Mouse (Mus musculus) G1E (cell line): ENCODE results near the gene Sptbn4.

Experiments used
- CTCF ChIP-seq: IDR thresholded peaks from 2 replicates; pipeline ENCODE4 v1.5.1; 2012; ENCODE audit warnings: low read depth, low read length, inconsistent platforms, mixed read lengths
- TAL1 ChIP-seq: conservative IDR thresholded peaks from 2 replicates; pipeline ENCODE4 v1.6.1; 2012; ENCODE audit warnings: low read depth, low read length, inconsistent platforms, mixed read lengths

GRCm38 (mm10) chr7:27360749-27361148 is 86.7 kb downstream of the Sptbn4 start:
- TF ChIP-seq CTCF (no peak), TAL1 (no peak)
